Mouse (Mus musculus): ENCODE data around the gene Spock1.

- no peak for TF ChIP-seq GATA1 (IDR thresholded peaks at IDR 0.05; ENCODE audit: borderline replicate concordance, low read length)
- TF ChIP-seq FLI1 (IDR thresholded peaks at IDR 0.05; ENCODE audit: low read length): no peak
Observed at GRCm38 (mm10) chr13:57708425-57708824, 199.7 kb downstream of the Spock1 start.

Data from megakaryocyte, embryonic 14.5 days (primary cell).